Mouse (Mus musculus) neural tube, embryonic 14.5 days (tissue): ENCODE measurements at regions not wholly inside any gene's neighbourhood (a gene's known extent, or its start where the extent isn't known, plus 50 kb on each side); places are given as distances from the start of the nearest gene placed in this dataset.

Source experiments
- ATAC-seq: fragments of 200-750 bp; cut with Nextera tagmentation; 2 replicates; pipeline ENCODE4 v1.8.0; 2017; ENCODE audit warnings: low read depth, mild to moderate bottlenecking, moderate TSS enrichment, moderate library complexity
- H3K27ac ChIP-seq: fragments of 300-500 bp; sonication (generic); 2 replicates; pipeline ENCODE4 v1.5.1; 2014; ENCODE audit warnings: low read depth, mild to moderate bottlenecking, control low read depth, low read length, moderate library complexity, mixed read lengths
- H3K27me3 ChIP-seq: fragments of 300-500 bp; sonication (generic); 2 replicates; pipeline ENCODE4 v1.6.1; 2014; ENCODE audit warnings: low read length; ENCODE audit not compliant: control insufficient read depth, insufficient read depth
- H3K36me3 ChIP-seq: fragments of 300-500 bp; sonication (generic); 2 replicates; pipeline ENCODE4 v1.6.1; 2014; ENCODE audit warnings: low read length, mixed read lengths; ENCODE audit not compliant: control insufficient read depth, insufficient read depth
- H3K4me1 ChIP-seq: fragments of 300-500 bp; sonication (generic); 2 replicates; pipeline ENCODE4 v1.6.1; 2014; ENCODE audit warnings: low read length; ENCODE audit not compliant: control insufficient read depth, insufficient read depth
- H3K4me2 ChIP-seq: fragments of 300-500 bp; sonication (generic); 2 replicates; pipeline ENCODE4 v1.6.1; 2014; ENCODE audit warnings: mild to moderate bottlenecking, low read depth, low read length, control low read depth
- H3K4me3 ChIP-seq: fragments of 300-500 bp; sonication (generic); 2 replicates; pipeline ENCODE4 v1.5.1; 2014; ENCODE audit warnings: low read depth, low read length, control low read depth, mixed read lengths
- H3K9ac ChIP-seq: fragments of 300-500 bp; sonication (generic); replicated peaks from 2 replicates; pipeline ENCODE4 v1.6.1; 2014; ENCODE audit warnings: low read depth, mild to moderate bottlenecking, control low read depth, low read length, mixed read lengths
- H3K9me3 ChIP-seq: fragments of 300-500 bp; sonication (generic); 2 replicates; pipeline ENCODE4 v1.6.1; 2016; ENCODE audit warnings: low read length; ENCODE audit not compliant: control insufficient read depth
- WGBS: fragments of 180-500 bp; shearing (Covaris S2); extraction: QIAGEN DNeasy Blood & Tissue Kit; methylation state at CpG from one replicate; pipeline ENCODE4 v1.1.7; 2014; 5-methylcytosine and 5-hydroxymethylcytosine counted together

- no peaks in the 10 kb centered on the region for H3K36me3 ChIP-seq
- 82% methylated on average over 3 of the region's 3 CpGs for WGBS
- no peaks in the 10 kb centered on the region for H3K4me1 ChIP-seq
- H3K27ac ChIP-seq, result no peak overlapping the region
- H3K27me3 ChIP-seq, result no peaks in the 10 kb centered on the region
- no peak overlapping the region for H3K4me2 ChIP-seq
- H3K4me3 ChIP-seq, result no peak overlapping the region
- H3K9ac ChIP-seq, result no peak overlapping the region
- H3K9me3 ChIP-seq, result no peaks in the 10 kb centered on the region
- ATAC-seq, result no peak
Observed at GRCm38 (mm10) chr9:116294073-116294472, 118.9 kb upstream of the Tgfbr2 start.

GRCm38 (mm10) chr9:116293110-116293509 lies 118.0 kb upstream of the Tgfbr2 start:
- Histone ChIP-seq H3K9me3 (no peaks in the 10 kb centered on the region), H3K27ac (no peak overlapping the region), H3K36me3 (no peaks in the 10 kb centered on the region), H3K4me1 (no peaks in the 10 kb centered on the region), H3K4me2 (no peak overlapping the region), H3K9ac (no peak overlapping the region), H3K27me3 (no peaks in the 10 kb centered on the region), H3K4me3 (no peak overlapping the region)
- no peak for ATAC-seq
- WGBS, result 89% methylated on average over 6 of the region's 6 CpGs

GRCm38 (mm10) chr9:116291624-116292023 lies 116.5 kb upstream of the Tgfbr2 start:
- Histone ChIP-seq H3K4me1 (no peaks in the 10 kb centered on the region), H3K36me3 (no peaks in the 10 kb centered on the region), H3K9ac (no peak overlapping the region), H3K27me3 (no peaks in the 10 kb centered on the region), H3K4me2 (no peak overlapping the region), H3K4me3 (no peak overlapping the region), H3K9me3 (no peaks in the 10 kb centered on the region), H3K27ac (no peak overlapping the region)
- no peak for ATAC-seq
- 96% methylated on average over 3 of the region's 3 CpGs for WGBS

- no peak overlapping the region for H3K4me3 ChIP-seq
- H3K36me3 ChIP-seq, result no peaks in the 10 kb centered on the region
- no peak for ATAC-seq
- H3K27me3 ChIP-seq, result no peaks in the 10 kb centered on the region
- H3K9ac ChIP-seq, result no peak overlapping the region
- H3K27ac ChIP-seq, result no peak overlapping the region
- H3K4me1 ChIP-seq, result no peaks in the 10 kb centered on the region
- 93% methylated on average over 1 of the region's 1 CpGs for WGBS
- no peaks in the 10 kb centered on the region for H3K9me3 ChIP-seq
- no peak overlapping the region for H3K4me2 ChIP-seq
Observed at GRCm38 (mm10) chr9:116290896-116291295, 115.7 kb upstream of the Tgfbr2 start.

GRCm38 (mm10) chr9:116285691-116286431 lies 110.7 kb upstream of the Tgfbr2 start:
- no peak for ATAC-seq
- Histone ChIP-seq H3K36me3 (no peaks in the 10 kb centered on the region), H3K9me3 (no peaks in the 10 kb centered on the region), H3K9ac (no peak overlapping the region), H3K4me3 (no peak overlapping the region), H3K4me2 (no peak overlapping the region), H3K27ac (no peak overlapping the region), H3K27me3 (no peaks in the 10 kb centered on the region), H3K4me1 (no peaks in the 10 kb centered on the region)
- WGBS, result 69% methylated on average over 11 of the region's 11 CpGs

GRCm38 (mm10) chr9:116283790-116284526 lies 108.8 kb upstream of the Tgfbr2 start:
- Histone ChIP-seq H3K4me1 (no peaks in the 10 kb centered on the region), H3K27me3 (no peaks in the 10 kb centered on the region), H3K9ac (no peak overlapping the region), H3K4me3 (no peak overlapping the region), H3K9me3 (no peaks in the 10 kb centered on the region), H3K27ac (no peak overlapping the region), H3K4me2 (no peak overlapping the region), H3K36me3 (no peaks in the 10 kb centered on the region)
- no peak for ATAC-seq
- 87% methylated on average over 1 of the region's 1 CpGs for WGBS

GRCm38 (mm10) chr9:116281654-116282053 lies 106.5 kb upstream of the Tgfbr2 start:
- no peak overlapping the region for H3K4me3 ChIP-seq
- no peaks in the 10 kb centered on the region for H3K27me3 ChIP-seq
- H3K4me2 ChIP-seq, result no peak overlapping the region
- no peak for ATAC-seq
- no peaks in the 10 kb centered on the region for H3K36me3 ChIP-seq
- no peaks in the 10 kb centered on the region for H3K4me1 ChIP-seq
- no peak overlapping the region for H3K9ac ChIP-seq
- H3K9me3 ChIP-seq, result no peaks in the 10 kb centered on the region
- H3K27ac ChIP-seq, result no peak overlapping the region

GRCm38 (mm10) chr9:116280146-116280545 lies 105.0 kb upstream of the Tgfbr2 start:
- Histone ChIP-seq H3K4me3 (no peak overlapping the region), H3K4me2 (no peak overlapping the region), H3K36me3 (no peaks in the 10 kb centered on the region), H3K9me3 (no peaks in the 10 kb centered on the region), H3K27me3 (no peaks in the 10 kb centered on the region), H3K27ac (no peak overlapping the region), H3K9ac (no peak overlapping the region), H3K4me1 (no peaks in the 10 kb centered on the region)
- WGBS, result 91% methylated on average over 5 of the region's 5 CpGs
- no peak for ATAC-seq

- H3K9me3 ChIP-seq, result no peaks in the 10 kb centered on the region
- no peak for ATAC-seq
- no peaks in the 10 kb centered on the region for H3K4me1 ChIP-seq
- H3K27ac ChIP-seq, result no peak overlapping the region
- whole genome bisulfite sequencing, result 95% methylated on average over 8 of the region's 8 CpGs
- no peaks in the 10 kb centered on the region for H3K36me3 ChIP-seq
- no peaks in the 10 kb centered on the region for H3K27me3 ChIP-seq
- H3K4me3 ChIP-seq, result no peak overlapping the region
- no peak overlapping the region for H3K9ac ChIP-seq
- no peak overlapping the region for H3K4me2 ChIP-seq
Observed at GRCm38 (mm10) chr9:116278862-116279261, 103.7 kb upstream of the Tgfbr2 start.
